Mouse (Mus musculus): Measurements from ENCODE around the gene Ror2. TPM values are rescaled to one million over a fixed set of nuclear protein-coding genes. Genes with fewer than 3 reads are reported as not detected.

Gene Ror2
- polyA plus RNA-seq, 1 experiment from 2014 or later, result 18.2 TPM

GRCm38 (mm10) chr13:53120906-53121305 lies 165.0 kb downstream of the Ror2 start:
- Histone ChIP-seq H3K27me3 (ENCODE audit: insufficient read depth, low read length) (no peaks in the 10 kb centered on the region), H3K9me3 (ENCODE audit: low read depth, low read length) (no peaks in the 10 kb centered on the region), H3K4me1 (ENCODE audit: insufficient read depth) (peaks cover 10% of the 10 kb centered on the region; the same call in 1 of the 2 replicates), H3K4me3 (ENCODE audit: low read depth, low read length) (no peak overlapping the region), H3K9ac (no peak overlapping the region), H3K27ac (ENCODE audit: low read depth) (no peak overlapping the region; the same call in 1 of the 2 replicates), H3K36me3 (ENCODE audit: insufficient read depth) (peaks cover 40% of the 10 kb centered on the region), H3K4me2 (no peak overlapping the region)
- 46% methylated on average over 11 of the region's 11 CpGs for WGBS
- DNase-seq, result peak; percentile 66
- TF ChIP-seq CTCF (IDR thresholded peaks at IDR 0.05; ENCODE audit: low read depth), result no peak
- ATAC-seq (ENCODE audit: insufficient read depth), result no peak

GRCm38 (mm10) chr13:53119586-53120426 lies 166.1 kb downstream of the Ror2 start:
- H3K4me2 ChIP-seq, result no peak overlapping the region
- no peak overlapping the region for H3K4me3 ChIP-seq (ENCODE audit: low read depth, low read length)
- H3K9me3 ChIP-seq (ENCODE audit: low read depth, low read length), result no peaks in the 10 kb centered on the region
- DNase-seq (peak; percentile 98), ATAC-seq (ENCODE audit: insufficient read depth) (peak; percentile 71)
- H3K27ac ChIP-seq (ENCODE audit: low read depth), result no peak overlapping the region
- WGBS, result 13% methylated on average over 10 of the region's 10 CpGs
- H3K36me3 ChIP-seq (ENCODE audit: insufficient read depth), result peaks cover 46% of the 10 kb centered on the region
- no peaks in the 10 kb centered on the region for H3K27me3 ChIP-seq (ENCODE audit: insufficient read depth, low read length)
- H3K4me1 ChIP-seq (ENCODE audit: insufficient read depth), result peaks cover 10% of the 10 kb centered on the region; the same call in 1 of the 2 replicates
- peak; percentile 98 for TF ChIP-seq CTCF (IDR thresholded peaks at IDR 0.05; ENCODE audit: low read depth)
- H3K9ac ChIP-seq, result no peak overlapping the region

- no peaks in the 10 kb centered on the region for H3K9me3 ChIP-seq (ENCODE audit: low read depth, low read length)
- no peak overlapping the region for H3K9ac ChIP-seq
- H3K36me3 ChIP-seq (ENCODE audit: insufficient read depth), result peaks cover 46% of the 10 kb centered on the region
- peak; percentile 62 for TF ChIP-seq CTCF (IDR thresholded peaks at IDR 0.05; ENCODE audit: low read depth)
- H3K4me2 ChIP-seq, result no peak overlapping the region
- H3K4me3 ChIP-seq (ENCODE audit: low read depth, low read length), result no peak overlapping the region
- 86% methylated on average over 13 of the region's 13 CpGs for WGBS
- no peaks in the 10 kb centered on the region for H3K27me3 ChIP-seq (ENCODE audit: insufficient read depth, low read length)
- no peak overlapping the region for H3K27ac ChIP-seq (ENCODE audit: low read depth)
- peaks cover 10% of the 10 kb centered on the region; the same call in 1 of the 2 replicates for H3K4me1 ChIP-seq (ENCODE audit: insufficient read depth)
- ATAC-seq (ENCODE audit: insufficient read depth) (no peak), DNase-seq (no peak)
Observed at GRCm38 (mm10) chr13:53118398-53118797, 167.5 kb downstream of the Ror2 start.

GRCm38 (mm10) chr13:53117921-53118320 lies 168.0 kb downstream of the Ror2 start:
- Histone ChIP-seq H3K27ac (ENCODE audit: low read depth) (no peak overlapping the region), H3K4me3 (ENCODE audit: low read depth, low read length) (no peak overlapping the region), H3K4me1 (ENCODE audit: insufficient read depth) (peaks cover 10% of the 10 kb centered on the region; the same call in 1 of the 2 replicates), H3K9ac (no peak overlapping the region), H3K36me3 (ENCODE audit: insufficient read depth) (peaks cover 46% of the 10 kb centered on the region), H3K4me2 (no peak overlapping the region), H3K9me3 (ENCODE audit: low read depth, low read length) (no peaks in the 10 kb centered on the region), H3K27me3 (ENCODE audit: insufficient read depth, low read length) (no peaks in the 10 kb centered on the region)
- 86% methylated on average over 7 of the region's 7 CpGs for WGBS
- ATAC-seq (ENCODE audit: insufficient read depth) (no peak), DNase-seq (no peak)
- no peak for TF ChIP-seq CTCF (IDR thresholded peaks at IDR 0.05; ENCODE audit: low read depth)

- peak; percentile 33 for ATAC-seq (ENCODE audit: insufficient read depth)
Observed at GRCm38 (mm10) chr13:53110249-53110578, 175.7 kb downstream of the Ror2 start.

GRCm38 (mm10) chr13:53109560-53110248 lies 176.2 kb downstream of the Ror2 start:
- Histone ChIP-seq H3K27ac (ENCODE audit: low read depth) (no peak overlapping the region), H3K4me3 (ENCODE audit: low read depth, low read length) (no peak overlapping the region), H3K9me3 (ENCODE audit: low read depth, low read length) (no peaks in the 10 kb centered on the region), H3K27me3 (ENCODE audit: insufficient read depth, low read length) (no peaks in the 10 kb centered on the region), H3K4me1 (ENCODE audit: insufficient read depth) (no peaks in the 10 kb centered on the region), H3K9ac (no peak overlapping the region), H3K4me2 (no peak overlapping the region), H3K36me3 (ENCODE audit: insufficient read depth) (peaks cover 16% of the 10 kb centered on the region)
- peak; percentile 99 for TF ChIP-seq CTCF (IDR thresholded peaks at IDR 0.05; ENCODE audit: low read depth)
- 25% methylated on average over 17 of the region's 17 CpGs for WGBS
- peak; percentile 86 for ATAC-seq (ENCODE audit: insufficient read depth)
- DNase-seq, result peak; percentile 99

More at GRCm38 (mm10) chr13:53110249-53110578, 175.7 kb downstream of the Ror2 start:
- no peak overlapping the region for H3K4me2 ChIP-seq
- no peak for DNase-seq
- no peak overlapping the region for H3K9ac ChIP-seq
- 86% methylated on average over 16 of the region's 16 CpGs for WGBS
- TF ChIP-seq CTCF (IDR thresholded peaks at IDR 0.05; ENCODE audit: low read depth), result no peak
- H3K4me3 ChIP-seq (ENCODE audit: low read depth, low read length), result no peak overlapping the region
- no peaks in the 10 kb centered on the region for H3K9me3 ChIP-seq (ENCODE audit: low read depth, low read length)
- no peak overlapping the region for H3K27ac ChIP-seq (ENCODE audit: low read depth)
- H3K27me3 ChIP-seq (ENCODE audit: insufficient read depth, low read length), result no peaks in the 10 kb centered on the region
- H3K4me1 ChIP-seq (ENCODE audit: insufficient read depth), result no peaks in the 10 kb centered on the region
- peaks cover 20% of the 10 kb centered on the region for H3K36me3 ChIP-seq (ENCODE audit: insufficient read depth)

GRCm38 (mm10) chr13:53106676-53107075 lies 179.2 kb downstream of the Ror2 start:
- Histone ChIP-seq H3K36me3 (ENCODE audit: insufficient read depth) (peaks cover 16% of the 10 kb centered on the region), H3K9ac (no peak overlapping the region), H3K4me1 (ENCODE audit: insufficient read depth) (no peaks in the 10 kb centered on the region), H3K27me3 (ENCODE audit: insufficient read depth, low read length) (no peaks in the 10 kb centered on the region), H3K4me2 (no peak overlapping the region), H3K27ac (ENCODE audit: low read depth) (no peak overlapping the region), H3K9me3 (ENCODE audit: low read depth, low read length) (no peaks in the 10 kb centered on the region), H3K4me3 (ENCODE audit: low read depth, low read length) (no peak overlapping the region)
- 81% methylated on average over 13 of the region's 13 CpGs for WGBS
- ATAC-seq (ENCODE audit: insufficient read depth) (no peak), DNase-seq (no peak)
- TF ChIP-seq CTCF (IDR thresholded peaks at IDR 0.05; ENCODE audit: low read depth), result no peak
